Mouse (Mus musculus): ENCODE measurements around the gene 2900011O08Rik.
"Not testable (repeated sequence)": the region's sequence is repeated elsewhere in the genome, so short reads cannot be mapped to it uniquely, and the experiment has no call there.

DNA sequence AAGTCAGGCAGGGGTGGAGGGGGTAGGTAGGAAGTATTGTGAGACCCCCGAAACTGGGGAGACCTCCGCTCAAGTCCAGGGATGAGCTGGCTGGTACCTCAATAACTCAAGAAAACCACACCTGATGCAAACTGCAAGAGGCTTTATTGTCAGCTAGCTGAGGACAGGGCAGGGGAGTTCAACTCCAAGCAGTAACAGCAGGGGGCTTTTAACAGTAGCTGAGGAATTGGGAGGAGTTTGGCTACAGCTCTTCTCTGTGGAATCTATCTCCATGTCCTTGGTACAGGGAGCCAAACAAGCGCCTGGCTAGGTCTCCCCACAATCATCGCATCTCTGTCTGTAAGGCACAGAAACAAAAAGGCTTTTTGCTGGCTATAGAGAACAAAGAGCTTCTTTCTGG is 80.2 kb downstream of the 2900011O08Rik start:
- not testable (repeated sequence) for TF ChIP-seq CTCF, EP300 (IDR thresholded peaks at IDR 0.05; ENCODE audit: low read depth)
